Mouse (Mus musculus): Measurements from ENCODE around the gene 1810010D01Rik. TPM values are rescaled to one million over a fixed set of nuclear protein-coding genes. Genes with fewer than 3 reads are reported as not detected.

The 1810010D01Rik gene
- polyA plus RNA-seq, 1 experiment from 2014 or later = not detected

GRCm38 (mm10) chr7:145173116-145173515 lies 34.8 kb downstream of the 1810010D01Rik start:
- 12% methylated on average over 12 of the region's 12 CpGs for WGBS
- H3K9ac ChIP-seq (ENCODE audit: low read depth, low read length) = no peak overlapping the region
- no peaks in the 10 kb centered on the region for H3K36me3 ChIP-seq (ENCODE audit: control insufficient read depth, insufficient read depth, low read length)
- no peaks in the 10 kb centered on the region for H3K27me3 ChIP-seq (ENCODE audit: control insufficient read depth, insufficient read depth, low read length)
- H3K4me3 ChIP-seq (ENCODE audit: low read length) = no peak overlapping the region
- H3K4me2 ChIP-seq (replicated peaks; ENCODE audit: low read depth, low read length) = peak overlapping the region; percentile 12; the same call in 1 of the 2 replicates
- H3K9me3 ChIP-seq (ENCODE audit: control insufficient read depth, low read length) = no peaks in the 10 kb centered on the region
- peaks cover 7% of the 10 kb centered on the region for H3K4me1 ChIP-seq (ENCODE audit: control insufficient read depth, insufficient read depth, low read length)
- peak; percentile 48; the same call in 1 of the 2 replicates for ATAC-seq (ENCODE audit: low FRiP score, low TSS enrichment)
- no peak overlapping the region for H3K27ac ChIP-seq (ENCODE audit: low read depth, low read length)

DNA sequence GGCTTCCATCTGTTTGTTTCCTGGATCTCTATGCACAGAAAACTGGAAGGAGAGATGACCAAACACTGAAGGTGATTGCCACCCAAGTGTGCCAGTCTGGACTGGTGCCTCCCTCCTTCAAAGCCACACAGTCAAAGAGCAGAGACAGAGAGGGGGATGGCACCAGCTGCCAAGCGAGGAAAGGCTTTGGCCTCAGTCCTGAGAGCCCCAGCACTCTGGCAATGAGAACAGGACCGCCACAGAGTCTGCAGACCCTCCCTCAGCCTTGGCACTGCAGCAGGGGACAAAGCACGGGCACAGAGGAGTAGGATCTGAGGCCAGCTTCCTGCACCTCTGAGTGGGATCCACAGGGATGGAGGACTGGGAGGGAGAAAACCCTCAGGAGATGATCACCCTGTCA lies 38.2 kb downstream of the 1810010D01Rik start:
- WGBS = 79% methylated on average over 3 of the region's 3 CpGs
- Histone ChIP-seq H3K4me3 (ENCODE audit: low read length) (no peak overlapping the region), H3K9ac (ENCODE audit: low read depth, low read length) (no peak overlapping the region), H3K36me3 (ENCODE audit: control insufficient read depth, insufficient read depth, low read length) (no peaks in the 10 kb centered on the region), H3K27ac (ENCODE audit: low read depth, low read length) (no peak overlapping the region), H3K4me1 (ENCODE audit: control insufficient read depth, insufficient read depth, low read length) (peaks cover 7% of the 10 kb centered on the region), H3K9me3 (ENCODE audit: control insufficient read depth, low read length) (no peaks in the 10 kb centered on the region), H3K4me2 (replicated peaks; ENCODE audit: low read depth, low read length) (no peak overlapping the region), H3K27me3 (ENCODE audit: control insufficient read depth, insufficient read depth, low read length) (no peaks in the 10 kb centered on the region)
- ATAC-seq (ENCODE audit: low FRiP score, low TSS enrichment) = no peak

DNA sequence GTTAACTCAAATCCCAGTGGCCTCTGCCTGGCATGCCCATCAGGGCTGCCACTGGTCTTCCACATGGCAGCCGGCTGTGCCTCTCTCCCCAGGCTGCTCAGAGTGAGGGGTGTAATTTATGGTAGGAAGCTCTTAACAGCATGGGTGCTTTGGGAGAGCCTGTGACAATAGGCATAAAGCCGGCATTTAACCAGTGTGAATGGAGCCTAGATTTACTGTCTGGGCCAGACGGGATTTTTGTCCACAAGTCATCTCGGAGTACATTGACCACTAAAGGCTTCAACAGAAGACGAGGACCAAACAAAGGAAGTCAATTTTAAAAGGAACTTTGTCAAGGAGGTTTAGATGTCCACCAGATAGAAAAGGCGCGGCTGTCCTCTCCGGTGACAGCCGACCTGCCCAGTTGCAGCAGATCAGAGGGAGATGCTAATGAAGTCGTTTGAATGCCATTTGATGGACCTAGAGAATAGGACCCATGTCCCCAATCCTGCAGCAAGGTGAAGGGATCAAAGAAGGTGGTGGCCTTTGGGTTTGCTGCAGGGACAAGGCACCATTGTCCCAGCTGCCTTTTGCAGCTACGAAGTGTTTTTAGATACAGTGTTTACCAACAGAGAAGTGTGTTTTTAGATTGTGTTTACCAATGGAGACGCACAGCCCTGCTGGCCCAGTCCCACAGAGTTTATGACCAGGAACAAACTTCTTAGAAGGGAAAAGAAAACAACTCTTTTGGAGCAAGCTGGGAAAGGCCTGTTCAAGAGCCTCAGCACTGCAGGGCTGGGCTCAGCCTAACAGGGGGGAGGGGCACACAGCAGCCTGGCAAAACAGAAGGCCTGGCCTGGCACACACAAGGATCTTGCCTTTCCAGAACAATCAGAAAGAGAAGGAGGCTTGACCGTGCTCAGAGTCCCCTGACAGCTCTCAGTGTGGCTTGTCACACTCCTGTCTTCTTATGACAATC lies 48.4 kb downstream of the 1810010D01Rik start:
- H3K9ac ChIP-seq (ENCODE audit: low read depth, low read length) = peak overlapping the region; percentile 23; the same call in 1 of the 2 replicates
- peak overlapping the region; percentile 75 for H3K27ac ChIP-seq (ENCODE audit: low read depth, low read length)
- H3K36me3 ChIP-seq (ENCODE audit: control insufficient read depth, insufficient read depth, low read length) = no peaks in the 10 kb centered on the region
- 16% methylated on average over 13 of the region's 13 CpGs for WGBS
- H3K4me3 ChIP-seq (ENCODE audit: low read length) = no peak overlapping the region
- peaks cover 11% of the 10 kb centered on the region for H3K4me1 ChIP-seq (ENCODE audit: control insufficient read depth, insufficient read depth, low read length)
- peak; percentile 79 for ATAC-seq (ENCODE audit: low FRiP score, low TSS enrichment)
- no peak overlapping the region for H3K4me2 ChIP-seq (replicated peaks; ENCODE audit: low read depth, low read length)
- H3K9me3 ChIP-seq (ENCODE audit: control insufficient read depth, low read length) = no peaks in the 10 kb centered on the region
- H3K27me3 ChIP-seq (ENCODE audit: control insufficient read depth, insufficient read depth, low read length) = no peaks in the 10 kb centered on the region

Other genes with a start within 250 kb of the 1810010D01Rik start
- 4.0 and 4.4 TPM in 2 replicates for gene Tpcn2, start 75.9 kb upstream of the 1810010D01Rik start, polyA plus RNA-seq (2014; fragmentation: Nextera tagmentation; extraction: Ambion mirVana)
- gene Mrgprf, start 92.7 kb upstream of the 1810010D01Rik start, polyA plus RNA-seq (2014; fragmentation: Nextera tagmentation; extraction: Ambion mirVana) = 1.7 and 2.2 TPM in 2 replicates
- gene Mrgprd, start 106.7 kb upstream of the 1810010D01Rik start, polyA plus RNA-seq (2014; fragmentation: Nextera tagmentation; extraction: Ambion mirVana) = not detected in 2 replicates